Mouse (Mus musculus) G1E-ER4 (cell line): ENCODE data around the gene Gm20388. TPM values are rescaled to one million over a fixed set of nuclear protein-coding genes. Genes with fewer than 3 reads are reported as not detected.

Source experiments
- GATA1 ChIP-seq: IDR thresholded peaks from one replicate; pipeline ENCODE4 v1.8.0; 2012; ENCODE audit warnings: low read length, inconsistent platforms
- polyA plus RNA-seq: library from polyadenylated mRNA; stranded (reverse); fragments of >175 nt; gene quantifications from 2 replicates; pipeline ENCODE4 v1.2.3, GENCODE M21; 2012

Gm20388 gene
- polyA plus RNA-seq, 1 experiment: not detected

DNA sequence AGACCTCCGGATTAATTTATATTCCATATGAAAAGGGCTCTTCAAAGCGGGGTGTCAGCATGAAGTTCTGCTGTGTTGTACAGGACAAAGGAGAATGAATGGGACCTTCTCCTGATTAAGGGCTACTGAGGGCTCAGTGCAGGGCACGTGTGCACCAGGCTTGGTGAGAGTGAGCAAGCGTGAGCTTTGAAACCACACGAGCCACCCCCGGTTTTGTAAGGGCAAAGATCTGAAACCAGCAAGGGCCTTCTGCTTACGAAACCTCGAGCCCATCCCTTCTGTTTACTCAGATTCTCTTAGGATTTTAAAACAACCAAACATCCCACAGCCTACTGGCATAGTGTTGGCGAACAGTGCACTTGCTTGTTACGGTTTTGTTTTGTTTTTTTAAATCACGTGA, 3750.9 kb downstream of the Gm20388 start:
- TF ChIP-seq GATA1: no peak

DNA sequence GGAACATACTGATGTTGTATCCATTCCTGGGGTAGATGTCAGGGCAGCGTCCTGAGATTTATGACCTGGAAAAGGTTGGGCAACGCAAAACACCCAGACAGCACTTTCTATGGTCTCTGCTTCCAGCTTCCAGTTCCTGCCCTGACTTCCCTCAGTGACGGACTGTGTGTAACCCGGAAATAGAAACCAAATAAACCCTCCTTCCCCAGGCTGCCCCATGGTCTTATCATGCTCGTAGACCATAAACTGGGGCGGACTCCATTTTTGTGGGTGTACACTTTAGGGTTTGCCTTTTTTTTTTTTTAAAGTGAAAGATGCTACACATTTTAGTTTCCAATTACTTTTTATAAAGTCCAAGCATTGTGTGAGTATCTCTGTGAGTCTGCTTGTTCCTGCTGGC, 3754.9 kb downstream of the Gm20388 start:
- TF ChIP-seq GATA1: no peak

DNA sequence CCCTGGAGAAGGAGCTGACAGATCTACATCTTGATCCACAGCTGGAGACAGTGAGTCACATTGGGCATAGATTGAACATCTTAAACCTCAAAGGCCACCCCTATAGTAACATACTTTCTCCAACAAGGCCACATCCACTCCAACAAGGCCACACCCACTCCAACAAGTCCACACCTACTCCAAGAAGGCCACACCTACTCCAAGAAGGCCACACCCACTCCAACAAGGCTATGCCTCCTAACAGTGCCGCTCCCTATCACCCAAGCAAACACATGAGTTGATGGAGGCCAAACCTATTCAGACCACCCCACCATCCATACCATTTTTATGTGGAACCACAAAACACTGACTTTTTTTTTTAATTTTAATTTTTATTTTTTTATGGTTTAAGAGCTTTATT, 3756.2 kb downstream of the Gm20388 start:
- no peak for TF ChIP-seq GATA1

DNA sequence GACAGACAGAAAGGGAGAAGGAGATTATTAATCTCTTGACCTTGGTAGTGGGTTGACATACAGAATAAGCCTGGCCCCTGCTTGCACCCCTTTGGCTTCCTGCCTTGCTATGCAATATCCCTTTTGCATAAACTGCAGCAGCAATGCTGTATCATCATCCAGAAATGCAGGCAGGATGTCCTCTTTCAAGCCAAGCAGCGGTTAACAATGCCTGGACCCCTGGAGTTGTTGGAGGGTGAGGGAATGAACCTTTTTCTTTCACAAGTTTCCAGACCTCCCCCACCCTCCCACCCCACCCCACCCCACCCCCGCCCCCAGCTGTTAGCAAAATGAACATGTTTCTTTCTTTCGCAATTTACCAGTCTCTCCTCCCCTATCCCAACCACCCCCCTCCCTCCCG, 3758.0 kb downstream of the Gm20388 start:
- TF ChIP-seq GATA1: no peak

GRCm38 (mm10) chr8:123670766-123671165, 3760.1 kb downstream of the Gm20388 start:
- TF ChIP-seq GATA1: no peak

- TF ChIP-seq GATA1: no peak
Observed at GRCm38 (mm10) chr8:123671454-123671853, 3760.8 kb downstream of the Gm20388 start.

DNA sequence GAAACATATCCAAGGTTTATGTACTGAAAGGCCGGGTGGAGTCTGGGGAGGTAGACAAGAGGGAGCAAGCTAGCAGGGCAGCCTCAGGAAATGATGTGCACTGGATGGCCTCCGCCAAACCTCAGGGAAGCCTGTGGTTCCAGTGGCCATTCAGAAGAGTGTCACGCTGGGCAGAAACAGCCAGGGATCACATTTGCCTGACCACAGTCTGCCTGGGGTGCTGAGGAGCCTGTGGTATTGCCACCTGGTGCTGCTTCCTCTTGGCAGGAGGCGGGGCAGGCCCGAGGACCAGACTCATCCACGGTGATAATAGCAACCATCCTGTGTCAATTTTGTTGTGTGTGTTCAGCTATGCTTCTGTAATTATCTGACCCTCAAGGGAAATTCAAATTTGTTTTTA, 3762.0 kb downstream of the Gm20388 start:
- TF ChIP-seq GATA1: no peak

DNA sequence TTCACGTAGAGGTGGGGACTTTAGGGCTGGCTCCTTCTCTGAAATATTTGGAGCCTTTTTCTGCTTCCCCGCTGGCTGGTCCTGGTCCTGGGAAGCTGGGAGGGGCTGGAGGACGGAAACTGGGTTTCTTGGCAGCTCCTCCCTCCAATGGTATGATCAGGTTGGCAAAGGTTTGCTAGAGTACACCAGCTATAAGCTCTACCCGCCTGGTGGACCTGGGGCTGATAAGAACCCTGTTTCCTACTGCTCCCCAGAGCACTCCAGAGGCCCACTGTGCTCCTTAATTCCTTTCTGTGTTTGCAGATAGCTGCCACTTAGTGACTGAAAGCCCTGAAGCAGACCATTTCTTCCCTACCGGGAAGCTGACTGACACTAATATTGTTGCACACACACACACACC, 3765.0 kb downstream of the Gm20388 start:
- no peak for TF ChIP-seq GATA1

- no peak for TF ChIP-seq GATA1
Observed at GRCm38 (mm10) chr8:123678390-123678789, 3767.7 kb downstream of the Gm20388 start.

GRCm38 (mm10) chr8:123682073-123682761, 3771.6 kb downstream of the Gm20388 start:
- TF ChIP-seq GATA1: no peak

GRCm38 (mm10) chr8:123683321-123683720, 3772.7 kb downstream of the Gm20388 start:
- no peak for TF ChIP-seq GATA1

DNA sequence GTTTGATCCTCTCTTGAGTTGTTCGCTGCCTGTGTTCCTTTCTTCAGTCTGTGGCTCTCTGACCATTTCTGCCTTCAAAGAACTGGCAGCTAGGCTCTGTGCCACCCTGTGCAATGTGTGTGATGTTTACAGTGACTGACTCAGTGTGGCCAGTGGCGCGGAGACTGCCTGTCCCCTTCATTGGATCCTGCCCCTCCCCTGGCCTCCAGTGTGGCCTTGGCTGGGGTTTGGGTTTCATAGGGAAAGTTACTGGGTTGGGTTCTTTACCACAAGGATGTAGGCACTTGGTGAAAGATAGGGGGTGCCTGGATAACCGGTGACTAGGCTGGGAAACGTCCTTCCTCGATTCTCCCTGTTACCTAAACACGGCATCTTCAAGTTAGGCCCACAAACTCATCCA, 3774.2 kb downstream of the Gm20388 start:
- TF ChIP-seq GATA1: no peak

- TF ChIP-seq GATA1: no peak
Observed at GRCm38 (mm10) chr8:123685477-123685876, 3774.8 kb downstream of the Gm20388 start.

GRCm38 (mm10) chr8:123687826-123688225, 3777.2 kb downstream of the Gm20388 start:
- TF ChIP-seq GATA1: no peak

- TF ChIP-seq GATA1: no peak
Observed at GRCm38 (mm10) chr8:123692165-123692962, 3781.7 kb downstream of the Gm20388 start.

DNA sequence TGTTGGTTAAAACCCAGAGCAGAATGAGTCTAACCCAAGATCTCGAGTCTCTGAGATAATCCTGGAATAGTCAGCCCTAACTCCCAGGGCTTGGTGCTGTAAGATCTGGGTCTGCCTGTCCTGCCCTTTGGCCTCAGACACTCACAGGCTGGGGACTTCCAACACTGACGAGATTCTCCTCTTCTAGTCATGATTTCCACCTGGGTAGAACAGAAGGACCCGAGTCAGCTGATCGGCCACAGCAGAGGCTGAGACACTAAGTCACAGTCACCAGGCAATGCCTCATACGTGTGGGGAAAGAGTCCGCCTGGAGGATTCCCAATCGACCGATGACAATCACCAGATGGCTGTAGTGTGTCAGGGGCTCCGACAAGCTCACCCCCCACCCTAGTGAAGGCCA, 3785.5 kb downstream of the Gm20388 start:
- no peak for TF ChIP-seq GATA1

DNA sequence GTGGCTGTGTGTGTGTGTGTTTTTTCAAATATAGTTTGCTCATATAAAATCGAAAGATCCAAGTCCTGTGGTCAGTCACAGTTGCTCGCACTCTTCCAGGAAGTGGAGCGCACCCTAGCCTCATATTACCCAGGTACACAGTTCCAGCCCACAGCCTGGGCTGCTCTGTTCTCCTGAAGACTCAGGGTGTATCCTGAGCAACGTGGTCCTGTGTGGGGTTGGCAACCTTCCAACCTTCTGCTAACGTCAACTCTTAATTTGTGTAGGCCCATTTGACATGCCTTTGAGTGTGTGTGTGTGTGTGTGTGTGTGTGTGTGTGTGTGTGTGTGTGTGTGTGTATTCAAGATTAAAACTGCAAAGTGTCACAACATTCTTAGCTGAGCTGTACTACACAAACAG, 3786.7 kb downstream of the Gm20388 start:
- no peak for TF ChIP-seq GATA1
